Mouse (Mus musculus) megakaryocyte, embryonic 14.5 days (primary cell): ENCODE measurements at regions not wholly inside any gene's neighbourhood (a gene's known extent, or its start where the extent isn't known, plus 50 kb on each side); places are given as distances from the start of the nearest gene placed in this dataset.

Experiments used
- H3K27me3 ChIP-seq: replicated peaks from 2 replicates; pipeline ENCODE3; 2012; ENCODE audit warnings: inconsistent platforms
- H3K36me3 ChIP-seq: replicated peaks from 2 replicates; pipeline ENCODE3; 2012; ENCODE audit warnings: low read length, inconsistent platforms, mixed read lengths
- H3K4me1 ChIP-seq: 2 replicates; pipeline ENCODE4 v1.6.1; 2012; ENCODE audit warnings: inconsistent platforms
- H3K4me3 ChIP-seq: replicated peaks from 2 replicates; pipeline ENCODE3; 2012; ENCODE audit warnings: moderate library complexity, mild to moderate bottlenecking, inconsistent platforms
- H3K9me3 ChIP-seq: 2 replicates; pipeline ENCODE4 v1.6.1; 2012; ENCODE audit warnings: inconsistent platforms
- FLI1 ChIP-seq: IDR thresholded peaks from 2 replicates; pipeline ENCODE4 v1.6.1; 2012; ENCODE audit warnings: low read length, inconsistent platforms, mixed read lengths
- GATA1 ChIP-seq: IDR thresholded peaks from 3 replicates; pipeline ENCODE4 v1.6.1; 2012; ENCODE audit warnings: mixed read lengths, low read length, inconsistent platforms, borderline replicate concordance

- TF ChIP-seq FLI1 (no peak), GATA1 (no peak)
- H3K36me3 ChIP-seq = no peaks in the 10 kb centered on the region
- H3K4me3 ChIP-seq = no peak overlapping the region
- H3K27me3 ChIP-seq = no peaks in the 10 kb centered on the region
- no peaks in the 10 kb centered on the region for H3K4me1 ChIP-seq
- H3K9me3 ChIP-seq = no peaks in the 10 kb centered on the region
Observed at GRCm38 (mm10) chr2:75176267-75176666, 350.7 kb downstream of the Mtx2 start.

- Histone ChIP-seq H3K27me3 (no peaks in the 10 kb centered on the region), H3K4me1 (no peaks in the 10 kb centered on the region)
- TF ChIP-seq FLI1 (no peak), GATA1 (no peak)
Observed at GRCm38 (mm10) chr2:75183293-75183692, 357.7 kb downstream of the Mtx2 start.

GRCm38 (mm10) chr2:75202587-75203220 lies 377.1 kb downstream of the Mtx2 start:
- no peaks in the 10 kb centered on the region for H3K4me1 ChIP-seq
- TF ChIP-seq GATA1 (no peak), FLI1 (no peak)
- H3K27me3 ChIP-seq = no peaks in the 10 kb centered on the region
- no peaks in the 10 kb centered on the region for H3K36me3 ChIP-seq
- H3K9me3 ChIP-seq = no peaks in the 10 kb centered on the region
- no peak overlapping the region for H3K4me3 ChIP-seq

More at GRCm38 (mm10) chr2:75183293-75183692, 357.7 kb downstream of the Mtx2 start:
- H3K4me3 ChIP-seq = no peak overlapping the region
- no peaks in the 10 kb centered on the region for H3K9me3 ChIP-seq
- no peaks in the 10 kb centered on the region for H3K36me3 ChIP-seq

- 0 out of 2 replicates have a peak, but pooled peaks cover 5% of the 10 kb centered on the region for H3K9me3 ChIP-seq
- TF ChIP-seq GATA1 (no peak), FLI1 (no peak)
- H3K4me1 ChIP-seq = no peaks in the 10 kb centered on the region
- no peak overlapping the region for H3K4me3 ChIP-seq
- no peaks in the 10 kb centered on the region for H3K27me3 ChIP-seq
- no peaks in the 10 kb centered on the region for H3K36me3 ChIP-seq
Observed at GRCm38 (mm10) chr2:75208821-75209758, 383.5 kb downstream of the Mtx2 start.

- TF ChIP-seq FLI1 (no peak), GATA1 (no peak)
- H3K9me3 ChIP-seq = 0 out of 2 replicates have a peak, but pooled peaks cover 5% of the 10 kb centered on the region
- H3K36me3 ChIP-seq = no peaks in the 10 kb centered on the region
- H3K27me3 ChIP-seq = no peaks in the 10 kb centered on the region
- H3K4me1 ChIP-seq = no peaks in the 10 kb centered on the region
- H3K4me3 ChIP-seq = no peak overlapping the region
Observed at GRCm38 (mm10) chr2:75209790-75210583, 384.4 kb downstream of the Mtx2 start.

GRCm38 (mm10) chr2:75216931-75217330 lies 391.3 kb downstream of the Mtx2 start:
- TF ChIP-seq FLI1 = no peak
- TF ChIP-seq GATA1 = no peak
- no peaks in the 10 kb centered on the region for H3K4me1 ChIP-seq
- H3K9me3 ChIP-seq = no peaks in the 10 kb centered on the region
- H3K36me3 ChIP-seq = no peaks in the 10 kb centered on the region
- H3K4me3 ChIP-seq = peak overlapping the region; percentile 29
- H3K27me3 ChIP-seq = no peaks in the 10 kb centered on the region

GRCm38 (mm10) chr2:75220775-75221359 lies 395.3 kb downstream of the Mtx2 start:
- Histone ChIP-seq H3K4me3 (no peak overlapping the region), H3K27me3 (no peaks in the 10 kb centered on the region), H3K9me3 (no peaks in the 10 kb centered on the region), H3K4me1 (no peaks in the 10 kb centered on the region), H3K36me3 (no peaks in the 10 kb centered on the region)
- no peak for TF ChIP-seq GATA1
- no peak for TF ChIP-seq FLI1

- Histone ChIP-seq H3K9me3 (no peaks in the 10 kb centered on the region), H3K36me3 (no peaks in the 10 kb centered on the region), H3K27me3 (no peaks in the 10 kb centered on the region), H3K4me3 (no peak overlapping the region), H3K4me1 (no peaks in the 10 kb centered on the region)
- TF ChIP-seq FLI1 (no peak), GATA1 (no peak)
Observed at GRCm38 (mm10) chr2:75224443-75224842, 398.8 kb downstream of the Mtx2 start.

- H3K4me1 ChIP-seq = no peaks in the 10 kb centered on the region
- no peaks in the 10 kb centered on the region for H3K9me3 ChIP-seq
- H3K36me3 ChIP-seq = no peaks in the 10 kb centered on the region
- no peak for TF ChIP-seq GATA1
- no peak for TF ChIP-seq FLI1
- H3K27me3 ChIP-seq = no peaks in the 10 kb centered on the region
- no peak overlapping the region for H3K4me3 ChIP-seq
Observed at GRCm38 (mm10) chr2:75240976-75241375, 415.4 kb downstream of the Mtx2 start.
